In the genomic region with DNA sequence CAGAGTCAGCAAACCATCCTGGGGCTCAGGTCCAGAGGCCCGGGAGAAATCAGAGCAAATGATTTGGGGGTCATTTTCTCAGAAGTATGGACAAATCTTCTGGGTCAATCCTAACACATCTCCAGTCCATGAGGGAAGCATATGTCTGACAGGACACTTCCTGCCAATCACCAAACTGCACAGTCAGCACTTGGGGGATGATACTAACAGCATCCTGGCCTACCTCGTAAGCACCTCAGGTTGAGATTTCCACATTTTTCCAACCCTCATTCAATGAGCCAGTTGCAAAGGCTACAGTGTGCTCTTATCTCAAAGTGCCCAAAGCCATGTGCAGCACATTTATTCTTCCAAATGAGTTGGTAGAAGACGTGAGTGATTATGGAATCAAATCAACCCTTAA, we compare ENCODE assay signal across 26 mouse cellular contexts.
"Had no signal": no experiment of that assay in that cellular context is flagged by ENCODE, and none has a peak within 500 bp of the region (broad histone marks: within the 10 kb centered on the region; RNA-seq: fewer than 3 reads in every experiment).

No protein-coding gene starts in this region.

- H3K9me3 ChIP-seq: embryonic facial prominence, embryonic 10.5 days; embryonic facial prominence, embryonic 12.5 days; embryonic facial prominence, embryonic 13.5 days; embryonic facial prominence, embryonic 15.5 days; forebrain, embryonic 10.5 days; forebrain, embryonic 12.5 days; forebrain, embryonic 13.5 days; forebrain, embryonic 15.5 days; heart, embryonic 10.5 days had no signal

- H3K4me2 ChIP-seq: embryonic facial prominence, embryonic 12.5 days; embryonic facial prominence, embryonic 13.5 days; embryonic facial prominence, embryonic 15.5 days; forebrain, embryonic 12.5 days; forebrain, embryonic 13.5 days; forebrain, embryonic 15.5 days had no signal

- DNase-seq: cerebellum, adult 9-10 months; cerebellum, adult 9-11 months; cerebellum, postnatal 10 days; cerebellum, postnatal 14 days; cerebellum, postnatal 36 days; embryo, embryonic 11 days; forebrain, postnatal 0 days; gastrocnemius, adult 2 months; gastrocnemius, postnatal 10 days; gastrocnemius, postnatal 14 days; gastrocnemius, postnatal 25 days; gastrocnemius, postnatal 36 days; heart, adult 18-20 months; heart, adult 2 months had no signal

- H3K4me1 ChIP-seq: embryonic facial prominence, embryonic 12.5 days; embryonic facial prominence, embryonic 15.5 days; forebrain, embryonic 10.5 days; forebrain, embryonic 12.5 days; forebrain, embryonic 13.5 days; forebrain, embryonic 15.5 days; heart, embryonic 10.5 days had no signal

- H3K4me3 ChIP-seq: embryonic facial prominence, embryonic 10.5 days; embryonic facial prominence, embryonic 12.5 days; embryonic facial prominence, embryonic 13.5 days; embryonic facial prominence, embryonic 15.5 days; erythroblast, embryonic 14.5 days; forebrain, embryonic 10.5 days; forebrain, embryonic 12.5 days; forebrain, embryonic 13.5 days; forebrain, embryonic 15.5 days; gastrocnemius, adult 2 months; heart, adult 2 months; heart, embryonic 10.5 days had no signal

- H3K9ac ChIP-seq: embryonic facial prominence, embryonic 12.5 days; embryonic facial prominence, embryonic 13.5 days; embryonic facial prominence, embryonic 15.5 days; forebrain, embryonic 12.5 days; forebrain, embryonic 13.5 days; forebrain, embryonic 15.5 days; forebrain, postnatal 0 days had no signal

- ATAC-seq: forebrain, embryonic 13.5 days; forebrain, embryonic 14.5 days; forebrain, embryonic 15.5 days; forebrain, embryonic 16.5 days; forebrain, postnatal 0 days had no signal

- H3K27ac ChIP-seq: embryonic facial prominence, embryonic 10.5 days; embryonic facial prominence, embryonic 12.5 days; embryonic facial prominence, embryonic 13.5 days; embryonic facial prominence, embryonic 15.5 days; forebrain, embryonic 10.5 days; forebrain, embryonic 12.5 days; forebrain, embryonic 13.5 days; forebrain, embryonic 15.5 days; gastrocnemius, adult 2 months; heart, adult 2 months; heart, embryonic 10.5 days had no signal

- H3K27me3 ChIP-seq: embryonic facial prominence, embryonic 12.5 days; embryonic facial prominence, embryonic 13.5 days; embryonic facial prominence, embryonic 15.5 days; forebrain, embryonic 12.5 days; forebrain, embryonic 13.5 days; forebrain, embryonic 15.5 days had no signal

- H3K36me3 ChIP-seq: embryonic facial prominence, embryonic 10.5 days; embryonic facial prominence, embryonic 12.5 days; embryonic facial prominence, embryonic 13.5 days; embryonic facial prominence, embryonic 15.5 days; forebrain, embryonic 10.5 days; forebrain, embryonic 12.5 days; forebrain, embryonic 15.5 days; heart, embryonic 10.5 days had no signal
